Mouse (Mus musculus): Measurements from ENCODE around the gene Gtdc1.

DNA sequence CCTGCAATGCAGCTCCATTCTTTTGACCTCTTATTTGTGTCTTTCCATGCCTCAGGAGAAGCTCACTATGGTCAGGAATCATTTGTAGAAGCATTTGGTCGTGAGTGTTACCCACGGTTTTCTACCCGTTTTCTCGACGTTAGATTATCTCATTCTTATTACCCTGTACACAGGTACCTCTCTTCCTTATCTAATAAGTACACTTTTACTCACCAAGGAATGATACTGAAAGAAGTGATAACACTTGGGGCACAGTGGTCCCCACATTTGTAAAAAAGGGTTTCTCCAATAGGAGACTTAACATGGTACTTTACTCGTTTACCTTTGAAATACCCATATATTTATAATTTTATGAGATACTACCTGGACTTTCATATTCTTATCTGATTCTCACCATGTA, 28.0 kb upstream of the Gtdc1 start:
- TF ChIP-seq POLR2A (IDR thresholded peaks at IDR 0.05; ENCODE audit: low read depth, low read length) (no peak), CTCF (conservative IDR thresholded peaks at IDR 0.05; ENCODE audit: insufficient read depth, insufficient read length, low read depth, low read length) (no peak)
